Mouse (Mus musculus): ENCODE results near the gene Gclc. TPM values are rescaled to one million over a fixed set of nuclear protein-coding genes. Genes with fewer than 3 reads are reported as not detected.

Gene Gclc
- total and polyA plus RNA-seq, 3 experiments = 18.5 to 47.9 (median 46.2) TPM

DNA sequence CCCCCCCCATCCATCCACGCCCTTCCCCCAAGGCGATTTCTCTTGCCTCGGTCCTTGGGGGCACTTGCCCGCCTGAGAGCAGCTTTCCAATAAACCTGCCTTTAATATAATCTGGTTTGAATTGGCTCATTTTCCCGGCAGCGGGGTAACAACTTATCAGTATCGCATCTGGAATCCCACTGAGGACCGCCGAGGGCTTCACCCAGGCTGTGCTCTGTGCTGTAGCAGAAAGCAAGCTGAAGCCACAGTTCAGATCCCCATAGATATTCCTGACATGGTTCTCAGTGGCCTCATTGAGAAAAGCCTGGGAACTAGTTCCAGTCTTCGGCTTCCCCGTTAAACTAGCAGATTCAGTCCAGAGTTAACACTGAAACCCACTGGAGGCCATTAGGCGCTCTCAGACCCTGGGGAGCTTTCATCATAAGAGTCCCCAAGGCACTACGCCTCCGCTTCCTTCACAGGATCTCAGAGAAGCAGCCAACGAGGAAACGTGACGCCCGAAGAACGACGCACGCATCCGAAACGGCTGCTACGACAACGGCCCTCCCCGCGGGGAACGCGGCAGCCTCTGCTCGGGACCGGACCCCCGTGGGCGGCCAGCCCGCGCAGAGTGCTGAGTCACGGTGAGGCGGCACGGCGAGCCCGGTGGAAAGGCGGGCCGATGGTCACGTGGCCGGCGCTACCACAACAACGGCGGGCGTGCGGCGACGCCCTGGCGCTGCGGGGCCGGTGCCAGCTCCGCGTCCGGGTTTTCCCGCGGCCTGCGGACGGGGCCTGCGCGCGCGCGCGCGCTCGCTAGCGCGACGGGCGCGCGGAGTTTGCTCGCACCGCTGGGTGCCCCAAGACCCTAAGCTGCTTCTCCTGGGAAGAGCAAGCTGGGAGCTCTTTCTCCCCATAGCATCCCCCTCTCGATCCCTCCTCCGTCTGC lies 3.9 kb upstream of the Gclc start:
- ATAC-seq (ENCODE audit: extremely low read depth, insufficient number of reproducible peaks, low FRiP score, poor library complexity, severe bottlenecking) (peak; percentile 80), DNase-seq (ENCODE audit: low spot score) (peak; percentile 87)
- Histone ChIP-seq H3K27me3 (ENCODE audit: insufficient read depth, low read length) (no peaks in the 10 kb centered on the region), H3K4me3 (ENCODE audit: low read depth, low read length) (peak overlapping the region; percentile 74), H3K36me3 (replicated peaks) (no peaks in the 10 kb centered on the region), H3K9me3 (replicated peaks) (no peaks in the 10 kb centered on the region), H3K4me1 (ENCODE audit: insufficient read depth, low read depth, low read length) (peaks cover 37% of the 10 kb centered on the region)
- TF ChIP-seq CTCF (IDR thresholded peaks at IDR 0.05; ENCODE audit: low read depth, low read length) = no peak
- TF ChIP-seq GATA2 (IDR thresholded peaks at IDR 0.05; ENCODE audit: borderline replicate concordance, low read depth, low read length) = no peak
- no peak for TF ChIP-seq POLR2AphosphoS5 (IDR thresholded peaks at IDR 0.05; ENCODE audit: insufficient replicate concordance, low read depth, low read length)
- no peak for TF ChIP-seq GATA1 (IDR thresholded peaks at IDR 0.05; ENCODE audit: borderline replicate concordance, low read length)
- TF ChIP-seq TAL1 (conservative IDR thresholded peaks at IDR 0.05; ENCODE audit: low read depth, low read length) = no peak

DNA sequence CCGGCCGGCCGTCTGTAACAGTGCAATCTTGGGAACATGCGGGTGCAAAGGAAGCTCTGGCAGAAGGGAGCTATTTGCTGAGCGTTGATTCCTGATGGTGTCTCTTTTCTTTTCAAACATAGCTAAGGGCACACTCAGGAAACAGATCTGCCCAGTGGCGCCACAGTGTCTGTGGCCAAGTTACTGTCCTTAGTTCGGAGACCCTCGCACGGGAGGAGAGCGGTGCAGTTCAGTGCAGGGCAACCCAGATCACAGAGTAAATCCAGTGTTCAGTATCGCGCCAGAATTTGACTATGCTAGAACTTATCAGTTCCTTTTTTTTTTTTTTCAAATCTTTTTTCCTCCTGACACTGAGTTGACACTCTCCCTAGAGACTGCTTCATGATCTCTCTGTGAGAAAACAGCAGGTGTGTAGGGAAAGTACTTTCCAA lies 3.2 kb upstream of the Gclc start:
- ATAC-seq (ENCODE audit: extremely low read depth, insufficient number of reproducible peaks, low FRiP score, poor library complexity, severe bottlenecking) = 0 out of 2 replicates have a peak, but pooled peaks have one; percentile 5
- no peak for DNase-seq (ENCODE audit: low spot score)
- Histone ChIP-seq H3K9me3 (replicated peaks) (no peaks in the 10 kb centered on the region), H3K4me3 (ENCODE audit: low read depth, low read length) (peak overlapping the region; percentile 74), H3K36me3 (replicated peaks) (no peaks in the 10 kb centered on the region), H3K27me3 (ENCODE audit: insufficient read depth, low read length) (no peaks in the 10 kb centered on the region), H3K4me1 (ENCODE audit: insufficient read depth, low read depth, low read length) (peaks cover 36% of the 10 kb centered on the region)
- no peak for TF ChIP-seq POLR2AphosphoS5 (IDR thresholded peaks at IDR 0.05; ENCODE audit: insufficient replicate concordance, low read depth, low read length)
- TF ChIP-seq GATA2 (IDR thresholded peaks at IDR 0.05; ENCODE audit: borderline replicate concordance, low read depth, low read length) = no peak
- TF ChIP-seq CTCF (IDR thresholded peaks at IDR 0.05; ENCODE audit: low read depth, low read length) = no peak
- no peak for TF ChIP-seq GATA1 (IDR thresholded peaks at IDR 0.05; ENCODE audit: borderline replicate concordance, low read length)
- no peak for TF ChIP-seq TAL1 (conservative IDR thresholded peaks at IDR 0.05; ENCODE audit: low read depth, low read length)

DNA sequence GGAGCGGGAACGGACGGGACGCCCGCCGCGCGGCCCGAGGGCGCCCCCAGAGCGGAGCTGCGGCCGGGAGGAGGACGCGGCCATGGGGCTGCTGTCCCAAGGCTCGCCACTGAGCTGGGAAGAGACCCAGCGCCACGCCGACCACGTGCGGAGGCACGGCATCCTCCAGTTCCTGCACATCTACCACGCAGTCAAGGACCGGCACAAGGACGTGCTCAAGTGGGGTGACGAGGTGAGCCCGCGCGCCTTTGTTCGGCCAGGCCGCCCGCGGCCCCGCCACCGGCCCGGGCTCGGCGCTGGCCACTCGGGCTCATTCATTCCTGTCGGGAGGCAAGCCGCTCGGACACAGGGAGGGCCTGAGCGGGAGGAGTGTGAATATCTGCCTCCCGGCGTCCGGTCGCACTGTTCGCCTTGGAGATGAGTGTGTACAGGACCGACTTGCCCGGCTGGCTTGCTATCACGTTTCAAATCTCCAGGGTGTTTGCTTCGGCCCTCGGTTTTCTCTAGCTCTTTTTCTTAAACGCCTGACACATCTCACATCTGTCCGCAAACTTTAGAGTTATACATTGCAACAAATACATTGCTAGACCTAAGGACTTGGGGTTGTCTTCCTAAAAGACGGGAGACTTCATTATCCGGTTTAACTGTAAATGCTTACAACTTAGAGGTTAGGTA lies 530 bp downstream of the Gclc start:
- no peaks in the 10 kb centered on the region for H3K27me3 ChIP-seq (ENCODE audit: insufficient read depth, low read length)
- peaks cover 41% of the 10 kb centered on the region for H3K4me1 ChIP-seq (ENCODE audit: insufficient read depth, low read depth, low read length)
- no peak for ATAC-seq (ENCODE audit: extremely low read depth, insufficient number of reproducible peaks, low FRiP score, poor library complexity, severe bottlenecking)
- H3K9me3 ChIP-seq (replicated peaks) = no peaks in the 10 kb centered on the region
- peak overlapping the region; percentile 99 for H3K4me3 ChIP-seq (ENCODE audit: low read depth, low read length)
- no peak for TF ChIP-seq POLR2AphosphoS5 (IDR thresholded peaks at IDR 0.05; ENCODE audit: insufficient replicate concordance, low read depth, low read length)
- TF ChIP-seq CTCF (IDR thresholded peaks at IDR 0.05; ENCODE audit: low read depth, low read length) = no peak
- TF ChIP-seq GATA1 (IDR thresholded peaks at IDR 0.05; ENCODE audit: borderline replicate concordance, low read length) = no peak
- TF ChIP-seq GATA2 (IDR thresholded peaks at IDR 0.05; ENCODE audit: borderline replicate concordance, low read depth, low read length) = no peak; the same call in 1 of the 2 replicates
- TF ChIP-seq TAL1 (conservative IDR thresholded peaks at IDR 0.05; ENCODE audit: low read depth, low read length) = no peak
- peaks cover 30% of the 10 kb centered on the region for H3K36me3 ChIP-seq (replicated peaks)
- DNase-seq (ENCODE audit: low spot score) = no peak

DNA sequence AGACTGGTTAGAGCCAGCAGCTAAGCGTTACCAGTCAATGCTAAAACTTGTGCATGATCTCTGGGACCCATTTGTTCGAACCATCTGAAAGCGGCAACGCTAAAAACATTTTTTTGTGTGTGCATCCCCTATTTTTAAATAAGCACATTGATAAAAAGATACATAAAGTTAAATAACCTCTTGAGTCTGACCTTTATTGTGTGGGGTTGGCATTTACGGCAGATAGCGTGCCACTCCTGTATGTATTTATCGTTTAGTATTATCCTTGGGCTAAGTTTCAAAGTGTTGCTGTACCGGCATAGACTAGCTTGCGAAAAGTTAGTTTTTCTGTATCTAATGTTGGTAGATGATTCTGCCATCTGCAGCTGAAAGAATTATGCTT lies 1.1 kb downstream of the Gclc start:
- Histone ChIP-seq H3K27me3 (ENCODE audit: insufficient read depth, low read length) (no peaks in the 10 kb centered on the region), H3K36me3 (replicated peaks) (peaks cover 31% of the 10 kb centered on the region), H3K4me3 (ENCODE audit: low read depth, low read length) (peak overlapping the region; percentile 99), H3K9me3 (replicated peaks) (no peaks in the 10 kb centered on the region), H3K4me1 (ENCODE audit: insufficient read depth, low read depth, low read length) (peaks cover 39% of the 10 kb centered on the region)
- ATAC-seq (ENCODE audit: extremely low read depth, insufficient number of reproducible peaks, low FRiP score, poor library complexity, severe bottlenecking) (no peak), DNase-seq (ENCODE audit: low spot score) (no peak)
- TF ChIP-seq POLR2AphosphoS5 (IDR thresholded peaks at IDR 0.05; ENCODE audit: insufficient replicate concordance, low read depth, low read length) = no peak
- no peak for TF ChIP-seq CTCF (IDR thresholded peaks at IDR 0.05; ENCODE audit: low read depth, low read length)
- no peak for TF ChIP-seq GATA1 (IDR thresholded peaks at IDR 0.05; ENCODE audit: borderline replicate concordance, low read length)
- no peak for TF ChIP-seq TAL1 (conservative IDR thresholded peaks at IDR 0.05; ENCODE audit: low read depth, low read length)
- TF ChIP-seq GATA2 (IDR thresholded peaks at IDR 0.05; ENCODE audit: borderline replicate concordance, low read depth, low read length) = no peak

DNA sequence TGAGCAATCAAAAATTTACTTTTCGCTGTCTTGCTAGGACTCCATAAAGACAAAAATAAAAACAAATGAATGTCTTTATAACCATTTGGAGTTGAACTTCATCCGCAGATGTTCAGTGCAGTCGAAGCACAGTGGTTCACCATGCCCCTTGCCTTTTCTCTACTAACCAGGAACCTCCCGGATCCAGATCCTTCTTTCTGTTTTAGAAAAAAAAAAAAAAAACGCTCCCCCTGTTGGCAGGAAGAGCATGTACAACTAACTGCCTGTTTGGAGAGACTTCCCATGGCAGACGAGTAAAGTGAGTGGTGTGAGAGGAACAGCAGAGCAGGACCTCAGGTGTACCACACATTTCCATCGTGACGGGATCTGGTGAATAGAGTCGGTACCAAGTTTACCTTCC lies 1.7 kb downstream of the Gclc start:
- TF ChIP-seq TAL1 (conservative IDR thresholded peaks at IDR 0.05; ENCODE audit: low read depth, low read length) (no peak), CTCF (IDR thresholded peaks at IDR 0.05; ENCODE audit: low read depth, low read length) (peak; percentile 45; the same call in 1 of the 2 replicates)
- Histone ChIP-seq H3K36me3 (replicated peaks) (peaks cover 31% of the 10 kb centered on the region), H3K9me3 (replicated peaks) (no peaks in the 10 kb centered on the region), H3K4me1 (ENCODE audit: insufficient read depth, low read depth, low read length) (peaks cover 35% of the 10 kb centered on the region), H3K4me3 (ENCODE audit: low read depth, low read length) (peak overlapping the region; percentile 99), H3K27me3 (ENCODE audit: insufficient read depth, low read length) (no peaks in the 10 kb centered on the region)
- DNase-seq (ENCODE audit: low spot score) (peak; percentile 54), ATAC-seq (ENCODE audit: extremely low read depth, insufficient number of reproducible peaks, low FRiP score, poor library complexity, severe bottlenecking) (peak; percentile 54)

DNA sequence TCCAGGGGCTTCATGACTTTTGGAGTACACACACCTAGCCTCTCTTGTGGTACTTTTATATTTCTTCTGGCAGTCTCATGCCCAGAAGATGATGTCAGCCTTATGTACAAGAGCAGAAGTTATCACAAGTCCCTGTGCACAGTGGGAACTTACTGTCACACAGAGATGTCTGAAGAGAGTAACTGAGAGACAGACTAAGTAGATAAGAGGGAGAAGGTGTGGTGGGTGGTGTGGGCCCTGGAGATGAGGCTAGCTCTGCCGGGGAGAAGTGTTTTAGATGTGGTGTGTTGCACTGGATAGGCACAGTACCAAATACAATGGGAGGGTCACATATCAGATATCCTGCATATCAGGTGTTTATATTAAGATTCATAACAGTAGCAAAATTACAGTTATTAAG lies 3.0 kb downstream of the Gclc start:
- no peak for DNase-seq (ENCODE audit: low spot score)
- Histone ChIP-seq H3K4me3 (ENCODE audit: low read depth, low read length) (no peak overlapping the region), H3K27me3 (ENCODE audit: insufficient read depth, low read length) (no peaks in the 10 kb centered on the region), H3K4me1 (ENCODE audit: insufficient read depth, low read depth, low read length) (peaks cover 27% of the 10 kb centered on the region), H3K9me3 (replicated peaks) (no peaks in the 10 kb centered on the region), H3K36me3 (replicated peaks) (peaks cover 34% of the 10 kb centered on the region)
- no peak for TF ChIP-seq GATA1 (IDR thresholded peaks at IDR 0.05; ENCODE audit: borderline replicate concordance, low read length)
- TF ChIP-seq TAL1 (conservative IDR thresholded peaks at IDR 0.05; ENCODE audit: low read depth, low read length) = no peak
- TF ChIP-seq POLR2AphosphoS5 (IDR thresholded peaks at IDR 0.05; ENCODE audit: insufficient replicate concordance, low read depth, low read length) = no peak
- TF ChIP-seq CTCF (IDR thresholded peaks at IDR 0.05; ENCODE audit: low read depth, low read length) = no peak
- TF ChIP-seq GATA2 (IDR thresholded peaks at IDR 0.05; ENCODE audit: borderline replicate concordance, low read depth, low read length) = no peak
- ATAC-seq (ENCODE audit: extremely low read depth, insufficient number of reproducible peaks, low FRiP score, poor library complexity, severe bottlenecking) = peak; percentile 50

Measured in G1E (cell line).